Mouse (Mus musculus) T-helper 1 cell (primary cell): ENCODE results near the gene Prr36.

ENCODE experiments used
- in situ Hi-C: fragments of 300-600 bp; cut with MboI, MseI; formaldehyde crosslinking; loops from one replicate; pipeline ENCODE4 v1.15.1; 2025; ENCODE audit warnings: high pct_unique_total_duplicates

Prr36 gene

DNA sequence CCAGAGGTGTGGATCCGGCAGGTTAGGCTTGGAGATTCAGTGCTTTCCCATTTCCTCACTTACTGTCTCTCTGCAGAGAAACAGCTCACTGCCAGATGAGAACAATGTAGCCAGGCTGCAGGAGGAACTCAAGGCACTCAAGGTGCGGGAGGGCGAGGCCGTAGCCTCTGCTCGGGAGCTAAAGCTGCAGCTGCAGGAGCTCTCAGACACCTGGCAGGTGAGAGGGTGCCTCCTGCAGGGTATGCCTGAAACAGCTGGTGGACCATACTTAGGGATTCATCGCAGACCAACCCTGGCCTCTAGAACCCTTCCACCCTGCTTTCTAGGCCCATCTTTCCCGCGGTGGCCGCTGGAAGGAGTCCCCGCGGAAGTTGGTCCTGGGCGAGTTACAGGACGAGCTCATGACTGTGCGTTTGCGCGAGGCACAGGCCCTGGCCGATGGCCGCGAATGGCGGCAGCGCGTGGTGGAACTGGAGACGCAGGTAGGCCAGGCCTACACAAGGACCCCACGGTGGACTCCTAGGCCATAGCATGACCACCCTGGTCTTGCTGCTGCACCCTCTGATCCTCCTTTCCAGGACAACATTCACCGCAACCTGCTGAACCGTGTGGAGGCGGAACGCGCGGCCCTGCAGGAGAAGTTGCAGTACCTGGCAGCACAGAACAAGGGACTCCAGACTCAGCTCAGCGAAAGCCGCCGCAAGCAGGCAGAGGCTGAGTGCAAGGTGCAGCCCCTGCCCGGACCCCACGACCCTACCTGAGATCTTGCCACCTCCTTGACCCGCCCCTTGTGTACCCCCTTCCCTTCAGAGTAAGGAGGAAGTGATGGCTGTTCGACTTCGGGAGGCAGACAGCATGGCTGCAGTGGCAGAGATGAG is 11.8 kb downstream of the Prr36 start:
- in situ Hi-C loops = no loop called here

GRCm38 (mm10) chr8:4201321-4201720 is 15.9 kb downstream of the Prr36 start:
- in situ Hi-C loops = no loop called here

DNA sequence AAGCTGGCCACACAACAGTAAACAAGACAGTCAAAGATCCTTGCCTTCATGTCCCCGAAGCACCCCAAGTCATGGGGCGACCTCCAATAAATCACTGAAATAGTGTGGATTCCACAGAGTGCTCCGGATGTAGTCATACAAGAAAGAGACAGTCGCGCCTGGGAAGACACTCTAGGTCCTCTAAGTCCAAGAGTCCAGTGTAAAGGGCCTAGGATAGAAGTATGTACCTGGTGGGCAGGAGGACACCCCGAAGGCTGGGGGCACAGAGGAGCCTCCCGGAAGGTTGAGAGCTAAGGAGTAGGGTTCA is 23.7 kb downstream of the Prr36 start:
- in situ Hi-C loops = no loop called here

GRCm38 (mm10) chr8:4192807-4193587 is 24.3 kb downstream of the Prr36 start:
- in situ Hi-C loops = no loop called here

- in situ Hi-C loops = no loop called here
Observed at GRCm38 (mm10) chr8:4192305-4192704, 25.0 kb downstream of the Prr36 start.

- in situ Hi-C loops = no loop called here
Observed at GRCm38 (mm10) chr8:4189031-4189722, 28.1 kb downstream of the Prr36 start.

GRCm38 (mm10) chr8:4188605-4189004 is 28.7 kb downstream of the Prr36 start:
- in situ Hi-C loops = no loop called here

GRCm38 (mm10) chr8:4186151-4186550 is 31.1 kb downstream of the Prr36 start:
- in situ Hi-C loops = no loop called here

- in situ Hi-C loops = no loop called here
Observed at GRCm38 (mm10) chr8:4183409-4183808, 33.9 kb downstream of the Prr36 start.

DNA sequence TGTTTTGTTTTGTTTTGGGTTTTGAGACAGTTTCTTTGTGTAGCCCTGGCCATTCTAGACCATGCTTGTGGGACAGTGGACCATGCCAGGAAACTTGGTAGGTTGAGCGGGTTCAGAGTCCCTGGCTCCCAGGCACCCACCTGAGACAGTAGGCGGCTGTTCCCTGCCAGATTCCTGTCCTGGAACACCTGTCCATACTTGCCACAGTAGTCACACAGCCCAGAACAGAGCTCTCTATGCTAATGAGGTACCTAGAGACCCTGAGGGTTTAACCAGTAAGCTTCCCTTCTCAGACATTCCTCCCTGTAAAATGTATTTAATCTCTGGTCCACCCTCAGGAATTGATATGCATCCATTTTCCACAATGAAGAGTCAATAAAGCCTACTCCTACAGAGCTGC is 43.2 kb downstream of the Prr36 start:
- in situ Hi-C loops = no loop called here

GRCm38 (mm10) chr8:4172486-4172885 is 44.8 kb downstream of the Prr36 start:
- in situ Hi-C loops = no loop called here

DNA sequence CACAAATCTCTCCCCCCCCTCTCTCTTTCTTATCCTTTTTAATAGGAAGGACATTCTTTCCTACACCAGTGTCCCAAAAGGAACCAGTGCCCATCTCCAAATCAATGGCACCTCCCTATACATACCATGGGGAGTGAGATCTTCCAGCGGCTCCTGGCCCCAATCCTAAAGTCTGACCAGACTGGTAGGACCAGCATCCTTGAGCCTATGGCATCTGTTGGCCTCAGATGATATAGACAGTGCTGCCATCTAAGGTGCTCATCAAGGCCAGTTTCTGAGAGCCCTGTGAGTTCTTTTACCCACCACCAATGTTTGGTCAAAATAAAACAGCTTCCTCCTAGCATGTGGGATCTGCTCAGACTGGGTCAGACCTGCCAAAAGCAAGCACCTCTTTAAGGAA is 49.3 kb downstream of the Prr36 start:
- in situ Hi-C loops = loop anchor here (5.0 kb wide), 2 partner anchors 49 to 509 kb away; partner anchors contain the start of gene Prr36

- in situ Hi-C loops = loop anchor here (5.0 kb wide), 2 partner anchors 50 to 510 kb away; partner anchors contain the start of gene Prr36
Observed at GRCm38 (mm10) chr8:4166881-4167525, 50.3 kb downstream of the Prr36 start.

GRCm38 (mm10) chr8:4165852-4166751 is 51.2 kb downstream of the Prr36 start, which contains the start of gene Evi5l:
Gene Evi5l (plus strand): TSS chr8:4166567.
- in situ Hi-C loops = loop anchor here (5.0 kb wide), 2 partner anchors 51 to 511 kb away; partner anchors contain the start of gene Prr36

GRCm38 (mm10) chr8:4165176-4165851 is 51.9 kb downstream of the Prr36 start:
- in situ Hi-C loops = loop anchor here (5.0 kb wide), 2 partner anchors 52 to 512 kb away; partner anchors contain the start of gene Prr36

- in situ Hi-C loops = no loop called here
Observed at GRCm38 (mm10) chr8:4162786-4163185, 54.5 kb downstream of the Prr36 start.
